Mouse (Mus musculus) induced T-regulatory cell, adult 2 months (primary cell): ENCODE data around the gene Nrde2.

ENCODE experiments used
- DNase-seq: peaks from one replicate; pipeline ENCODE4 v3.0.0-alpha.2; 2012; ENCODE audit warnings: low read depth

The Nrde2 gene

GRCm38 (mm10) chr12:100124913-100125798, 34.3 kb downstream of the Nrde2 start:
- DNase-seq = peak; percentile 28

GRCm38 (mm10) chr12:100123476-100123875, 36.0 kb downstream of the Nrde2 start:
- no peak for DNase-seq

- no peak for DNase-seq
These were observed 36.5 kb downstream of the Nrde2 start for GRCm38 (mm10) chr12:100122921-100123381.

- DNase-seq = no peak
These were observed 43.5 kb downstream of the Nrde2 start for GRCm38 (mm10) chr12:100115982-100116381.

GRCm38 (mm10) chr12:100109986-100110696, 49.3 kb downstream of the Nrde2 start, which contains the start of gene Psmc1:
TSS of gene Psmc1 (plus strand) at chr12:100110154.
- DNase-seq = peak; percentile 95

GRCm38 (mm10) chr12:100107436-100107835, 52.0 kb downstream of the Nrde2 start:
- DNase-seq = peak; percentile 26

- peak; percentile 92 for DNase-seq
These were observed 53.1 kb downstream of the Nrde2 start for GRCm38 (mm10) chr12:100106275-100106895.

GRCm38 (mm10) chr12:100104530-100104929, 54.9 kb downstream of the Nrde2 start:
- DNase-seq = no peak

GRCm38 (mm10) chr12:100101651-100102050, 57.8 kb downstream of the Nrde2 start:
- no peak for DNase-seq

GRCm38 (mm10) chr12:100100707-100101030, 58.8 kb downstream of the Nrde2 start:
- DNase-seq = no peak

- no peak for DNase-seq
These were observed 59.3 kb downstream of the Nrde2 start for GRCm38 (mm10) chr12:100099971-100100706.

- DNase-seq = no peak
These were observed 66.4 kb downstream of the Nrde2 start for GRCm38 (mm10) chr12:100093046-100093445.

- DNase-seq = no peak
These were observed 68.7 kb downstream of the Nrde2 start for GRCm38 (mm10) chr12:100090750-100091149.

- DNase-seq = no peak
These were observed 70.2 kb downstream of the Nrde2 start for GRCm38 (mm10) chr12:100089265-100089664.

- DNase-seq = no peak
These were observed 71.4 kb downstream of the Nrde2 start for GRCm38 (mm10) chr12:100088026-100088425.

- no peak for DNase-seq
These were observed 79.7 kb downstream of the Nrde2 start for GRCm38 (mm10) chr12:100079636-100080286.

- no peak for DNase-seq
These were observed 83.7 kb downstream of the Nrde2 start for GRCm38 (mm10) chr12:100075715-100076114.
